In the genomic region with DNA sequence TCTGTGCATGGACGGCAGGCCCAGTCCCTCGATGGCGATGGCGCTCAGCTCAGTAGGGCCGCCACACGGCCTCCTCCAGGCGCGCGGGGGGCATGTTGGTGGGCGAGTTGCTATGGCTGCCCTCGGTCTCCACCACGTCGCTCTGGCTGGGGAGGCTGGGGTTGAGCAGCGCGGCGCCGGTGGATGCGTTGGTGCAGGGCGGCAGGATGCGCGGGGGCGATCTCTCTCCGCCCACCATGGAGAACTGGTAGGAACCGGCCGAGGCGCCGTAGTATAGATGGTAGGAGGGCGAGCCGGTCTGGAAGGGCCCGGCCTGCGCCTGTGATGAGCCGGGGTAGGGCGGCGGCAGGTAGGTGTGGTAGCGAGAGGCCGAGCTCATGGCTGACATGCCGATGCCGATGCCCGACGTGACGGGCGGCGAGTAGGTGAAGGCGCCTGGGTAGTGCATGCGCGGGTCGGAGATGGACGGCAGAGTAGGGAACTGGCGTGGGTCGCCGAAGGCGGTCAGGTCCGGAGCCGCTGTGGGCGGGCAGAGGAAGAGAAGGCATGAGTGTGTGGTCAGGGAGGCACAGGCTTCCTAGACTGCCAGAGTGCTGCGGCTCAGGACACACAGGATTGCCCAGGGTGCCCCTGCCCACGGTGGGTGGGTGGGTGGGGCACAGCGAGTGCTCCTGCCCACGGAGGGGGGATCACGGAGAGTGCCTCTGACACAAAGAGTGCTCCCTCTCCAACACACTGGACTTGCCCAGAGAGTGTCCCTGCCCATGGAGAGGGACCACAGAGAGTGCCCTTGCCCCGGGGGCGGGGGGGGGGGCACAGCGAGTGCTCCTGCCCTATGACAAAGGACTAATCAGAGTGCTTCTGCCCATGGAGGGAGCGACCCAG, we compare ENCODE assay signal across 8 mouse cellular contexts.
DNase-seq lines count a peak whose midpoint lies in the region; ATAC-seq lines count a peak whose summit lies in the region.

No protein-coding gene starts in this region.

- peak overlapping the region; percentile 51 for H3K4me3 ChIP-seq in kidney, embryonic 15.5 days (replicated peaks)
- peak overlapping the region; percentile 56 for H3K4me3 ChIP-seq in embryonic facial prominence, embryonic 10.5 days
- peak overlapping the region; percentile 45 for H3K4me3 ChIP-seq in intestine, embryonic 15.5 days (replicated peaks)
- peak overlapping the region; percentile 45 for H3K4me3 ChIP-seq in midbrain, embryonic 13.5 days (replicated peaks)

- 8% methylated on average over 63 of the region's 64 CpGs for WGBS in kidney, embryonic 15.5 days
- WGBS in embryonic facial prominence, embryonic 10.5 days = 12% methylated on average over 64 of the region's 64 CpGs
- 11% methylated on average over 58 of the region's 64 CpGs for WGBS in intestine, embryonic 15.5 days
- 12% methylated on average over 60 of the region's 64 CpGs for WGBS in midbrain, embryonic 13.5 days

- DNase-seq in kidney, adult 9 months = no peak
- peak; percentile 71 for DNase-seq in embryonic facial prominence, embryonic 10.5 days (ENCODE audit: low spot score)
- DNase-seq in testis, postnatal 14 days (ENCODE audit: low spot score) = peak; percentile 34
- DNase-seq in thymus, postnatal 0 days (ENCODE audit: low spot score) = no peak

- H3K27me3 ChIP-seq in kidney, embryonic 15.5 days = peaks cover 42% of the 10 kb centered on the region
- peaks cover 79% of the 10 kb centered on the region for H3K27me3 ChIP-seq in embryonic facial prominence, embryonic 10.5 days (replicated peaks; ENCODE audit: low read depth, poor library complexity, severe bottlenecking)
- H3K27me3 ChIP-seq in intestine, embryonic 15.5 days (replicated peaks) = peaks cover 6% of the 10 kb centered on the region; the same call in 1 of the 2 replicates
- peaks cover 36% of the 10 kb centered on the region for H3K27me3 ChIP-seq in midbrain, embryonic 13.5 days

- ATAC-seq in kidney, embryonic 15.5 days (replicated peaks; ENCODE audit: low FRiP score) = peak; percentile 73
- ATAC-seq in intestine, embryonic 15.5 days = peak; percentile 43
- ATAC-seq in midbrain, embryonic 13.5 days = peak; percentile 71
- no peak for ATAC-seq in inflammation-experienced regulatory T-cells, adult 6 months

- no peaks in the 10 kb centered on the region for H3K9me3 ChIP-seq in kidney, embryonic 15.5 days (replicated peaks)
- no peaks in the 10 kb centered on the region for H3K9me3 ChIP-seq in embryonic facial prominence, embryonic 10.5 days
- no peaks in the 10 kb centered on the region for H3K9me3 ChIP-seq in intestine, embryonic 15.5 days
- H3K9me3 ChIP-seq in midbrain, embryonic 13.5 days = no peaks in the 10 kb centered on the region

- peak overlapping the region; percentile 47 for H3K9ac ChIP-seq in kidney, embryonic 15.5 days
- peak overlapping the region; percentile 37 for H3K9ac ChIP-seq in intestine, embryonic 15.5 days
- H3K9ac ChIP-seq in midbrain, embryonic 13.5 days (replicated peaks) = peak overlapping the region; percentile 64

- peaks cover 36% of the 10 kb centered on the region for H3K4me1 ChIP-seq in kidney, embryonic 15.5 days
- peaks cover 46% of the 10 kb centered on the region for H3K4me1 ChIP-seq in embryonic facial prominence, embryonic 10.5 days
- H3K4me1 ChIP-seq in intestine, embryonic 15.5 days (replicated peaks) = peaks cover 24% of the 10 kb centered on the region
- H3K4me1 ChIP-seq in midbrain, embryonic 13.5 days (replicated peaks) = peaks cover 33% of the 10 kb centered on the region

- H3K27ac ChIP-seq in kidney, embryonic 15.5 days = no peak overlapping the region
- peak overlapping the region; percentile 73; the same call in 1 of the 2 replicates for H3K27ac ChIP-seq in embryonic facial prominence, embryonic 10.5 days (replicated peaks)
- no peak overlapping the region for H3K27ac ChIP-seq in intestine, embryonic 15.5 days
- H3K27ac ChIP-seq in midbrain, embryonic 13.5 days = no peak overlapping the region

- no peaks in the 10 kb centered on the region for H3K36me3 ChIP-seq in kidney, embryonic 15.5 days
- H3K36me3 ChIP-seq in embryonic facial prominence, embryonic 10.5 days (replicated peaks) = no peaks in the 10 kb centered on the region
- no peaks in the 10 kb centered on the region for H3K36me3 ChIP-seq in intestine, embryonic 15.5 days
- H3K36me3 ChIP-seq in midbrain, embryonic 13.5 days = no peaks in the 10 kb centered on the region

- peak overlapping the region; percentile 87 for H3K4me2 ChIP-seq in kidney, embryonic 15.5 days
- H3K4me2 ChIP-seq in intestine, embryonic 15.5 days (replicated peaks) = peak overlapping the region; percentile 86
- H3K4me2 ChIP-seq in midbrain, embryonic 13.5 days (replicated peaks) = peak overlapping the region; percentile 67

Comparison
In these comparisons a context has a peak if more than half of its experiments do, and no peak if none do; other contexts are left out.
1. DNase-seq: peak in embryonic facial prominence, embryonic 10.5 days (single experiment) and testis, postnatal 14 days (single experiment); none in kidney, adult 9 months (single experiment) and thymus, postnatal 0 days (single experiment).
2. Peak in every context shown above with its lines, with median percentiles within 50 percentile points of each other: H3K4me2 ChIP-seq, H3K4me3 ChIP-seq and H3K9ac ChIP-seq.